Mouse (Mus musculus) CH12.LX (cell line): ENCODE data around the gene Olfr1441.

ENCODE experiments used
- CTCF ChIP-seq, 2 experiments: IDR thresholded peaks in 1 of 2; conservative IDR thresholded peaks in 1 of 2; 2 replicates each; pipeline ENCODE4 v1.5.1; 2011 to 2012; ENCODE audit warnings: low read depth in 2 of 2, low read length in 2 of 2, improper control_type of control experiment in 1 of 2, inconsistent platforms in 1 of 2, mild to moderate bottlenecking in 1 of 2, moderate library complexity in 1 of 2
- EP300 ChIP-seq: IDR thresholded peaks from 2 replicates; pipeline ENCODE4 v1.6.1; 2011; ENCODE audit warnings: low read length, improper control_type of control experiment
- ZC3H11A ChIP-seq: IDR thresholded peaks from 2 replicates; pipeline ENCODE4 v1.6.1; 2012; ENCODE audit warnings: low read depth, mild to moderate bottlenecking, inconsistent platforms, low read length, improper control_type of control experiment
- ZNF384 ChIP-seq: IDR thresholded peaks from 2 replicates; pipeline ENCODE4 v1.6.1; 2012; ENCODE audit warnings: low read depth, low read length, improper control_type of control experiment, inconsistent platforms

- TF ChIP-seq EP300 (no peak; the same call in 1 of the 2 replicates), ZNF384 (no peak), CTCF (conservative IDR thresholded peaks at IDR 0.05 in 1 of 2, IDR thresholded peaks at IDR 0.05 in 1 of 2; ENCODE audit: low read depth in 2 of 2, low read length in 2 of 2) (peak; percentile 63 to 97), ZC3H11A (peak; percentile 91)
These were observed 15.8 kb downstream of the Olfr1441 start for GRCm38 (mm10) chr19:12433033-12433432.
